Mouse (Mus musculus): Measurements from ENCODE around the gene Riok1.
A peak's percentile ranks its signal among the peaks of the same experiment; 100 is the strongest.

Riok1 gene

GRCm38 (mm10) chr13:38036343-38037043 lies at the start of gene Riok1:
Gene Riok1 (plus strand): TSS chr13:38036995.
- DNase-seq: peak; percentile 28

GRCm38 (mm10) chr13:37989701-37990100 lies 47.1 kb upstream of the Riok1 start:
- no peak for DNase-seq

- peak; percentile 28 for DNase-seq
Observed at GRCm38 (mm10) chr13:37992638-37993371, 44.0 kb upstream of the Riok1 start.

GRCm38 (mm10) chr13:37993376-37993703 lies 43.5 kb upstream of the Riok1 start:
- DNase-seq: no peak

GRCm38 (mm10) chr13:37993704-37994404 lies 42.9 kb upstream of the Riok1 start, which contains the start of gene Ssr1:
Gene Ssr1 (minus strand): TSS chr13:37994217.
- DNase-seq: peak; percentile 97

- DNase-seq: no peak
Observed at GRCm38 (mm10) chr13:37994405-37994749, 42.4 kb upstream of the Riok1 start.

- DNase-seq: no peak
Observed at GRCm38 (mm10) chr13:37999713-38000112, 37.1 kb upstream of the Riok1 start.

GRCm38 (mm10) chr13:38002461-38002860 lies 34.3 kb upstream of the Riok1 start:
- no peak for DNase-seq

- DNase-seq: no peak
Observed at GRCm38 (mm10) chr13:38007972-38008371, 28.8 kb upstream of the Riok1 start.

GRCm38 (mm10) chr13:38009721-38010408 lies 26.9 kb upstream of the Riok1 start:
- no peak for DNase-seq

- no peak for DNase-seq
Observed at GRCm38 (mm10) chr13:38010444-38010910, 26.3 kb upstream of the Riok1 start.

GRCm38 (mm10) chr13:38012436-38012835 lies 24.4 kb upstream of the Riok1 start:
- DNase-seq: no peak

GRCm38 (mm10) chr13:38015591-38015990 lies 21.2 kb upstream of the Riok1 start:
- no peak for DNase-seq

GRCm38 (mm10) chr13:38018791-38019190 lies 18.0 kb upstream of the Riok1 start:
- no peak for DNase-seq

- no peak for DNase-seq
Observed at GRCm38 (mm10) chr13:38025874-38026273, 10.9 kb upstream of the Riok1 start.

- DNase-seq: no peak
Observed at GRCm38 (mm10) chr13:38027618-38028248, 9.1 kb upstream of the Riok1 start.

- DNase-seq: no peak
Observed at GRCm38 (mm10) chr13:38028407-38028806, 8.4 kb upstream of the Riok1 start.

GRCm38 (mm10) chr13:38037044-38037687 lies 371 bp downstream of the Riok1 start, which contains the start of gene Cage1:
Gene Cage1 (minus strand): TSS chr13:38037069.
- peak; percentile 96 for DNase-seq

- peak; percentile 28 for DNase-seq
Observed at GRCm38 (mm10) chr13:38037811-38038210, 1.0 kb downstream of the Riok1 start.

- DNase-seq: no peak
Observed at GRCm38 (mm10) chr13:38049888-38050287, 13.1 kb downstream of the Riok1 start.

GRCm38 (mm10) chr13:38062678-38063077 lies 25.9 kb downstream of the Riok1 start:
- no peak for DNase-seq
